Mouse (Mus musculus): ENCODE measurements around the gene Copz2. TPM values are rescaled to one million over a fixed set of nuclear protein-coding genes. Genes with fewer than 3 reads are reported as not detected.
A peak's percentile ranks its signal among the peaks of the same experiment; 100 is the strongest.

Gene Copz2
- total and polyA plus RNA-seq, 2 experiments from 2014 or later = 6.3 to 26.4 TPM

- ATAC-seq (no peak), DNase-seq (ENCODE audit: low spot score) (no peak)
- Histone ChIP-seq H3K9me3 (ENCODE audit: low read length) (no peaks in the 10 kb centered on the region), H3K27me3 (ENCODE audit: insufficient read depth, low read length) (no peaks in the 10 kb centered on the region), H3K27ac (no peak overlapping the region), H3K4me3 (ENCODE audit: low read length) (no peak overlapping the region), H3K4me1 (ENCODE audit: insufficient read depth, low read length) (peaks cover 46% of the 10 kb centered on the region), H3K9ac (replicated peaks; ENCODE audit: low read length) (no peak overlapping the region), H3K4me2 (ENCODE audit: low read depth, low read length) (peak overlapping the region; percentile 82), H3K36me3 (ENCODE audit: insufficient read depth, low read length) (no peaks in the 10 kb centered on the region)
- 64% methylated on average over 9 of the region's 9 CpGs for WGBS
- TF ChIP-seq CTCF (IDR thresholded peaks at IDR 0.05; ENCODE audit: low read depth) = no peak
These were observed 21.8 kb upstream of the Copz2 start for GRCm38 (mm10) chr11:96827917-96828316.

- no peak for TF ChIP-seq CTCF (IDR thresholded peaks at IDR 0.05; ENCODE audit: low read depth)
- DNase-seq (ENCODE audit: low spot score) (no peak), ATAC-seq (no peak)
- 13% methylated on average over 10 of the region's 10 CpGs for WGBS
- Histone ChIP-seq H3K4me2 (ENCODE audit: low read depth, low read length) (peak overlapping the region; percentile 82), H3K9me3 (ENCODE audit: low read length) (no peaks in the 10 kb centered on the region), H3K4me1 (ENCODE audit: insufficient read depth, low read length) (peaks cover 38% of the 10 kb centered on the region), H3K27ac (peak overlapping the region; percentile 94; the same call in 1 of the 2 replicates), H3K9ac (replicated peaks; ENCODE audit: low read length) (peak overlapping the region; percentile 80), H3K4me3 (ENCODE audit: low read length) (peak overlapping the region; percentile 90), H3K36me3 (ENCODE audit: insufficient read depth, low read length) (no peaks in the 10 kb centered on the region), H3K27me3 (ENCODE audit: insufficient read depth, low read length) (no peaks in the 10 kb centered on the region)
These were observed 20.8 kb upstream of the Copz2 start for GRCm38 (mm10) chr11:96828881-96829280.

GRCm38 (mm10) chr11:96829403-96829812 lies 20.3 kb upstream of the Copz2 start:
- H3K9me3 ChIP-seq (ENCODE audit: low read length) = no peaks in the 10 kb centered on the region
- no peaks in the 10 kb centered on the region for H3K27me3 ChIP-seq (ENCODE audit: insufficient read depth, low read length)
- peaks cover 35% of the 10 kb centered on the region for H3K4me1 ChIP-seq (ENCODE audit: insufficient read depth, low read length)
- peak overlapping the region; percentile 82 for H3K4me2 ChIP-seq (ENCODE audit: low read depth, low read length)
- TF ChIP-seq CTCF (IDR thresholded peaks at IDR 0.05; ENCODE audit: low read depth) = peak; percentile 34
- no peaks in the 10 kb centered on the region for H3K36me3 ChIP-seq (ENCODE audit: insufficient read depth, low read length)
- H3K27ac ChIP-seq = peak overlapping the region; percentile 94
- peak; percentile 75 for DNase-seq (ENCODE audit: low spot score)
- peak overlapping the region; percentile 90 for H3K4me3 ChIP-seq (ENCODE audit: low read length)
- H3K9ac ChIP-seq (replicated peaks; ENCODE audit: low read length) = peak overlapping the region; percentile 80
- 0% methylated on average over 33 of the region's 33 CpGs for WGBS
- peak; percentile 49 for ATAC-seq

GRCm38 (mm10) chr11:96829813-96830538 lies 19.7 kb upstream of the Copz2 start, which contains the start of gene Nfe2l1:
Nfe2l1 (minus strand) TSS chr11:96829968.
- peak within 1 kb of the TSS; percentile 82 for H3K4me2 ChIP-seq (ENCODE audit: low read depth, low read length)
- no peaks in the 10 kb centered on the region for H3K27me3 ChIP-seq (ENCODE audit: insufficient read depth, low read length)
- ATAC-seq (peak; percentile 99), DNase-seq (ENCODE audit: low spot score) (peak; percentile 99)
- H3K4me1 ChIP-seq (ENCODE audit: insufficient read depth, low read length) = peaks cover 30% of the 10 kb centered on the region
- H3K36me3 ChIP-seq (ENCODE audit: insufficient read depth, low read length) = no peaks in the 10 kb centered on the region
- no peaks in the 10 kb centered on the region for H3K9me3 ChIP-seq (ENCODE audit: low read length)
- 0 out of 2 replicates have a peak, but pooled peaks have one; percentile 20 for TF ChIP-seq CTCF (IDR thresholded peaks at IDR 0.05; ENCODE audit: low read depth)
- under 1% methylated on average over 51 of the region's 51 CpGs for WGBS
- peak within 1 kb of the TSS; percentile 96 for H3K27ac ChIP-seq
- peak within 1 kb of the TSS; percentile 90 for H3K4me3 ChIP-seq (ENCODE audit: low read length)
- H3K9ac ChIP-seq (replicated peaks; ENCODE audit: low read length) = peak within 1 kb of the TSS; percentile 80

GRCm38 (mm10) chr11:96830539-96831216 lies 19.0 kb upstream of the Copz2 start:
- 20% methylated on average over 13 of the region's 13 CpGs for WGBS
- peak overlapping the region; percentile 90 for H3K4me3 ChIP-seq (ENCODE audit: low read length)
- no peaks in the 10 kb centered on the region for H3K9me3 ChIP-seq (ENCODE audit: low read length)
- no peak for TF ChIP-seq CTCF (IDR thresholded peaks at IDR 0.05; ENCODE audit: low read depth)
- DNase-seq (ENCODE audit: low spot score) (no peak), ATAC-seq (no peak)
- H3K9ac ChIP-seq (replicated peaks; ENCODE audit: low read length) = peak overlapping the region; percentile 60
- H3K27ac ChIP-seq = peak overlapping the region; percentile 96
- H3K27me3 ChIP-seq (ENCODE audit: insufficient read depth, low read length) = no peaks in the 10 kb centered on the region
- peaks cover 24% of the 10 kb centered on the region for H3K4me1 ChIP-seq (ENCODE audit: insufficient read depth, low read length)
- H3K4me2 ChIP-seq (ENCODE audit: low read depth, low read length) = peak overlapping the region; percentile 61
- H3K36me3 ChIP-seq (ENCODE audit: insufficient read depth, low read length) = no peaks in the 10 kb centered on the region

GRCm38 (mm10) chr11:96831516-96831915 lies 18.2 kb upstream of the Copz2 start:
- WGBS = 82% methylated on average over 4 of the region's 4 CpGs
- no peak overlapping the region for H3K4me3 ChIP-seq (ENCODE audit: low read length)
- peaks cover 19% of the 10 kb centered on the region for H3K4me1 ChIP-seq (ENCODE audit: insufficient read depth, low read length)
- H3K36me3 ChIP-seq (ENCODE audit: insufficient read depth, low read length) = no peaks in the 10 kb centered on the region
- no peaks in the 10 kb centered on the region for H3K27me3 ChIP-seq (ENCODE audit: insufficient read depth, low read length)
- DNase-seq (ENCODE audit: low spot score) (no peak), ATAC-seq (no peak)
- TF ChIP-seq CTCF (IDR thresholded peaks at IDR 0.05; ENCODE audit: low read depth) = no peak
- H3K27ac ChIP-seq = no peak overlapping the region
- H3K9ac ChIP-seq (replicated peaks; ENCODE audit: low read length) = no peak overlapping the region
- H3K9me3 ChIP-seq (ENCODE audit: low read length) = no peaks in the 10 kb centered on the region
- no peak overlapping the region for H3K4me2 ChIP-seq (ENCODE audit: low read depth, low read length)

All from hindbrain, postnatal 0 days (tissue).